Mouse (Mus musculus): ENCODE measurements around the gene Kif2c. TPM values are rescaled to one million over a fixed set of nuclear protein-coding genes. Genes with fewer than 3 reads are reported as not detected.

Kif2c gene
- total and polyA plus RNA-seq, 3 experiments: 32.6 to 45.1 TPM; not detected in 1

GRCm38 (mm10) chr4:117229590-117229989 lies 47.2 kb upstream of the Kif2c start:
- no peaks in the 10 kb centered on the region for H3K79me2 ChIP-seq (ENCODE audit: control insufficient read depth, insufficient read depth, low read length, poor library complexity)
- peaks cover 9 to 10% of the 10 kb centered on the region in 2 experiments; a peak in 3 of 4 replicates for H3K27me3 ChIP-seq (ENCODE audit: control insufficient read depth in 1 of 2, insufficient read depth in 2 of 2, low read length in 2 of 2)
- no peaks in the 10 kb centered on the region for H3K36me3 ChIP-seq (ENCODE audit: control insufficient read depth in 1 of 2, insufficient read depth in 2 of 2, low read length in 2 of 2)
- no peak for DNase-seq (ENCODE audit: low read depth, low spot score)
- H3K27ac ChIP-seq (ENCODE audit: control insufficient read depth, low read depth, low read length): no peak overlapping the region
- no peak overlapping the region for H3K4me3 ChIP-seq (ENCODE audit: control insufficient read depth in 1 of 2, insufficient read depth in 1 of 2, low read depth in 2 of 2, low read length in 2 of 2)
- H3K9ac ChIP-seq (ENCODE audit: control insufficient read depth, low read depth, low read length, poor library complexity, severe bottlenecking): no peak overlapping the region
- no peaks in the 10 kb centered on the region for H3K9me3 ChIP-seq (replicated peaks; ENCODE audit: insufficient read depth, low read length)
- TF ChIP-seq ZC3H11A (IDR thresholded peaks at IDR 0.05; ENCODE audit: low read depth, low read length) (no peak), MYC (IDR thresholded peaks at IDR 0.05; ENCODE audit: low read depth, low read length) (no peak)
- no peaks in the 10 kb centered on the region for H3K4me1 ChIP-seq (ENCODE audit: control insufficient read depth in 1 of 2, insufficient read depth in 2 of 2, low read length in 2 of 2)

GRCm38 (mm10) chr4:117225250-117225649 lies 42.8 kb upstream of the Kif2c start:
- H3K9me3 ChIP-seq (replicated peaks; ENCODE audit: insufficient read depth, low read length): no peaks in the 10 kb centered on the region
- H3K36me3 ChIP-seq (ENCODE audit: control insufficient read depth in 1 of 2, insufficient read depth in 2 of 2, low read length in 2 of 2): peaks cover 0 to 7% of the 10 kb centered on the region in 2 experiments; a peak in 2 of 4 replicates
- H3K4me3 ChIP-seq (ENCODE audit: control insufficient read depth in 1 of 2, insufficient read depth in 1 of 2, low read depth in 2 of 2, low read length in 2 of 2): no peak overlapping the region
- DNase-seq (ENCODE audit: low read depth, low spot score): no peak
- peaks cover 4 to 9% of the 10 kb centered on the region in 2 experiments; a peak in 3 of 4 replicates for H3K4me1 ChIP-seq (ENCODE audit: control insufficient read depth in 1 of 2, insufficient read depth in 2 of 2, low read length in 2 of 2)
- TF ChIP-seq ZMIZ1 (IDR thresholded peaks at IDR 0.05; ENCODE audit: low read depth, low read length) (no peak), ZNF384 (IDR thresholded peaks at IDR 0.05; ENCODE audit: low read depth, low read length) (no peak), BHLHE40 (IDR thresholded peaks at IDR 0.05; ENCODE audit: borderline replicate concordance, low read depth, low read length) (no peak), RCOR1 (IDR thresholded peaks at IDR 0.05; ENCODE audit: low read depth, low read length) (no peak), MAX (IDR thresholded peaks at IDR 0.05; ENCODE audit: low read length) (no peak), TBP (IDR thresholded peaks at IDR 0.05; ENCODE audit: low read depth, low read length) (peak; percentile 92), MYC (IDR thresholded peaks at IDR 0.05; ENCODE audit: low read depth, low read length) (no peak)
- H3K27me3 ChIP-seq (ENCODE audit: control insufficient read depth in 1 of 2, insufficient read depth in 2 of 2, low read length in 2 of 2): peaks cover 2 to 7% of the 10 kb centered on the region in 2 experiments; a peak in 3 of 4 replicates
- H3K27ac ChIP-seq (ENCODE audit: control insufficient read depth, low read depth, low read length): no peak overlapping the region
- no peak overlapping the region for H3K9ac ChIP-seq (ENCODE audit: control insufficient read depth, low read depth, low read length, poor library complexity, severe bottlenecking)
- H3K79me2 ChIP-seq (ENCODE audit: control insufficient read depth, insufficient read depth, low read length, poor library complexity): no peaks in the 10 kb centered on the region

- Histone ChIP-seq H3K79me2 (ENCODE audit: control insufficient read depth, insufficient read depth, low read length, poor library complexity) (no peaks in the 10 kb centered on the region), H3K9me3 (replicated peaks; ENCODE audit: insufficient read depth, low read length) (no peaks in the 10 kb centered on the region), H3K4me3 (ENCODE audit: control insufficient read depth in 1 of 2, insufficient read depth in 1 of 2, low read depth in 2 of 2, low read length in 2 of 2) (no peak overlapping the region), H3K27ac (ENCODE audit: control insufficient read depth, low read depth, low read length) (no peak overlapping the region), H3K27me3 (ENCODE audit: control insufficient read depth in 1 of 2, insufficient read depth in 2 of 2, low read length in 2 of 2) (peaks cover 2 to 7% of the 10 kb centered on the region in 2 experiments; a peak in 3 of 4 replicates), H3K9ac (ENCODE audit: control insufficient read depth, low read depth, low read length, poor library complexity, severe bottlenecking) (no peak overlapping the region), H3K36me3 (ENCODE audit: control insufficient read depth in 1 of 2, insufficient read depth in 2 of 2, low read length in 2 of 2) (peaks cover 0 to 8% of the 10 kb centered on the region in 2 experiments; a peak in 2 of 4 replicates), H3K4me1 (ENCODE audit: control insufficient read depth in 1 of 2, insufficient read depth in 2 of 2, low read length in 2 of 2) (peaks cover 5 to 12% of the 10 kb centered on the region in 2 experiments; a peak in 3 of 4 replicates)
- no peak for TF ChIP-seq SIN3A (IDR thresholded peaks at IDR 0.05; ENCODE audit: low read length)
- TF ChIP-seq ZNF384 (IDR thresholded peaks at IDR 0.05; ENCODE audit: low read depth, low read length): no peak
- TF ChIP-seq KAT2A (conservative IDR thresholded peaks at IDR 0.05; ENCODE audit: low read depth, low read length): no peak
- no peak for TF ChIP-seq MAFK (IDR thresholded peaks at IDR 0.05; ENCODE audit: borderline replicate concordance, low read depth, low read length)
- TF ChIP-seq SMC3 (IDR thresholded peaks at IDR 0.05; ENCODE audit: low read depth, low read length): no peak
- no peak for TF ChIP-seq GATA1 (IDR thresholded peaks at IDR 0.05; ENCODE audit: low read depth, low read length)
- no peak for TF ChIP-seq EP300 (IDR thresholded peaks at IDR 0.05; ENCODE audit: low read depth in 1 of 2, low read length in 2 of 2)
- TF ChIP-seq RCOR1 (IDR thresholded peaks at IDR 0.05; ENCODE audit: low read depth, low read length): no peak
- no peak for TF ChIP-seq ZKSCAN1 (IDR thresholded peaks at IDR 0.05; ENCODE audit: low read depth, low read length)
- no peak for TF ChIP-seq USF1 (IDR thresholded peaks at IDR 0.05; ENCODE audit: low read depth, low read length)
- no peak for TF ChIP-seq POLR2AphosphoS2 (IDR thresholded peaks at IDR 0.05; ENCODE audit: low read length)
- TF ChIP-seq CTCF (IDR thresholded peaks at IDR 0.05 in 2 of 3, conservative IDR thresholded peaks at IDR 0.05 in 1 of 3; ENCODE audit: control insufficient read depth in 1 of 3, insufficient read depth in 1 of 3, low read depth in 2 of 3, low read length in 3 of 3, poor library complexity in 1 of 3, severe bottlenecking in 1 of 3): no peak
- TF ChIP-seq NRF1 (IDR thresholded peaks at IDR 0.05; ENCODE audit: insufficient read depth, low read depth, low read length, poor library complexity, severe bottlenecking): no peak
- TF ChIP-seq USF2 (IDR thresholded peaks at IDR 0.05; ENCODE audit: borderline replicate concordance in 1 of 2, insufficient read depth in 1 of 2, low read depth in 1 of 2, low read length in 2 of 2): no peak
- TF ChIP-seq POLR2AphosphoS5 (IDR thresholded peaks at IDR 0.05; ENCODE audit: borderline replicate concordance, low read depth, low read length): no peak
- TF ChIP-seq CHD2 (IDR thresholded peaks at IDR 0.05; ENCODE audit: low read length): no peak
- TF ChIP-seq MYC (IDR thresholded peaks at IDR 0.05; ENCODE audit: low read depth, low read length): no peak
- no peak for TF ChIP-seq CHD1 (IDR thresholded peaks at IDR 0.05; ENCODE audit: low read depth, low read length)
- TF ChIP-seq HCFC1 (IDR thresholded peaks at IDR 0.05; ENCODE audit: low read depth, low read length): no peak
- TF ChIP-seq ZMIZ1 (IDR thresholded peaks at IDR 0.05; ENCODE audit: low read depth, low read length): no peak
- DNase-seq (ENCODE audit: low read depth, low spot score): no peak
These were observed 41.7 kb upstream of the Kif2c start for GRCm38 (mm10) chr4:117224122-117224521.
